Mouse (Mus musculus): ENCODE results near the gene Uhrf1.

The Uhrf1 gene

GRCm38 (mm10) chr17:56348128-56348527 is 45.0 kb downstream of the Uhrf1 start:
- no peak for DNase-seq (ENCODE audit: low spot score)

GRCm38 (mm10) chr17:56348586-56348985 is 45.5 kb downstream of the Uhrf1 start:
- DNase-seq (ENCODE audit: low spot score): no peak

- DNase-seq (ENCODE audit: low spot score): peak; percentile 85
Observed at GRCm38 (mm10) chr17:56350694-56351093, 47.6 kb downstream of the Uhrf1 start.

- peak; percentile 75 for DNase-seq (ENCODE audit: low spot score)
Observed at GRCm38 (mm10) chr17:56356921-56357885, 54.1 kb downstream of the Uhrf1 start.

- no peak for DNase-seq (ENCODE audit: low spot score)
Observed at GRCm38 (mm10) chr17:56359183-56359725, 56.1 kb downstream of the Uhrf1 start.

- no peak for DNase-seq (ENCODE audit: low spot score)
Observed at GRCm38 (mm10) chr17:56359864-56360263, 56.7 kb downstream of the Uhrf1 start.

GRCm38 (mm10) chr17:56360451-56360850 is 57.3 kb downstream of the Uhrf1 start:
- DNase-seq (ENCODE audit: low spot score): no peak

- DNase-seq (ENCODE audit: low spot score): no peak
Observed at GRCm38 (mm10) chr17:56361542-56361941, 58.4 kb downstream of the Uhrf1 start.

GRCm38 (mm10) chr17:56365791-56366673 is 62.9 kb downstream of the Uhrf1 start:
- DNase-seq (ENCODE audit: low spot score): no peak

GRCm38 (mm10) chr17:56368291-56368790 is 65.2 kb downstream of the Uhrf1 start:
- DNase-seq (ENCODE audit: low spot score): no peak

GRCm38 (mm10) chr17:56370090-56370489 is 67.0 kb downstream of the Uhrf1 start:
- DNase-seq (ENCODE audit: low spot score): no peak

GRCm38 (mm10) chr17:56371029-56371660 is 68.0 kb downstream of the Uhrf1 start:
- peak; percentile 35 for DNase-seq (ENCODE audit: low spot score)

- DNase-seq (ENCODE audit: low spot score): no peak
Observed at GRCm38 (mm10) chr17:56372109-56372508, 69.0 kb downstream of the Uhrf1 start.

Data from urinary bladder, postnatal 14 days (tissue).